Mouse (Mus musculus) embryonic fibroblast, embryonic 13.5 days (primary cell): Measurements from ENCODE around the gene Grb7.

Experiments
- CTCF ChIP-seq: IDR thresholded peaks from 2 replicates; pipeline ENCODE4 v1.5.1; 2011; ENCODE audit warnings: mild to moderate bottlenecking, control low read depth, low read length, moderate library complexity, borderline replicate concordance; ENCODE audit not compliant: insufficient read depth
- POLR2A ChIP-seq: IDR thresholded peaks from 2 replicates; pipeline ENCODE4 v1.6.1; 2011; ENCODE audit warnings: low read depth, mild to moderate bottlenecking, control low read depth, low read length, moderate library complexity

GRCm38 (mm10) chr11:98449921-98450771 is 4.0 kb downstream of the Grb7 start:
- TF ChIP-seq POLR2A (no peak), CTCF (no peak)
